ENCODE assay signal across 8 mouse cellular contexts in the genomic region with DNA sequence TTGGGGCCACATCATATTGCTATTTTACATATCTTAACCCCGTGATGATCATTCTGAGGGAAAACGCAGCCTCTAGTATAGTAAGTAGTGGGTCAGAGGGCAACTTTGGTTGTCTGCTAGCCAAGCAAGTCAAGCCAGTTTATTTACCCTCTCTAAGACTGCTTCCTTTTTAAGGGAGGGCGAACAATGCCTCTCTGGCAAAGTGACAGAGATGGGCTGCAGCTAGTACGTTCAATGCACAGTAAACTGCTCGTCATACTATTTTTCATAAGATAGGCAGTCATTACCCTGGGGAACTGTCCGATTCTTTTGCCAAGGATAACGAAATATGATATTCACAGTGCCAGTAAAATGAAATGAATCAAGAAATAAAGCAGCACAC. TPM values are rescaled to one million over a fixed set of nuclear protein-coding genes. Genes with fewer than 3 reads are reported as not detected.
DNase-seq lines count a peak whose midpoint lies in the region; ATAC-seq and TF ChIP-seq lines count a peak whose summit lies in the region.

No protein-coding gene starts in this region.

- DNase-seq in CD4-positive, CD25-positive, alpha-beta regulatory T cell, adult 2 months (ENCODE audit: low read depth, low spot score): peak; percentile 21
- DNase-seq in MEL (ENCODE audit: low read depth, low spot score): peak; percentile 69
- DNase-seq in intestine, embryonic 14.5 days (ENCODE audit: low spot score): no peak
- no peak for DNase-seq in liver, postnatal 0 days
- DNase-seq in gastrocnemius, postnatal 4 days (ENCODE audit: low spot score in 2 of 2): no peak

- H3K27ac ChIP-seq in MEL (ENCODE audit: control insufficient read depth, low read depth, low read length): no peak overlapping the region
- H3K27ac ChIP-seq in forebrain, embryonic 13.5 days: no peak overlapping the region
- H3K27ac ChIP-seq in intestine, embryonic 14.5 days (ENCODE audit: low read depth): 0 out of 2 replicates have a peak overlapping the region, but pooled peaks have one; percentile 99
- peak overlapping the region; percentile 100 for H3K27ac ChIP-seq in liver, postnatal 0 days (ENCODE audit: low read depth)
- peak overlapping the region; percentile 100 for H3K27ac ChIP-seq in stomach, embryonic 15.5 days

- TF ChIP-seq EP300 in MEL (IDR thresholded peaks at IDR 0.05; ENCODE audit: low read depth in 1 of 2, low read length in 2 of 2): no peak
- no peak for TF ChIP-seq EP300 in liver, postnatal 0 days (IDR thresholded peaks at IDR 0.05; ENCODE audit: low read depth)

- peaks cover 0 to 15% of the 10 kb centered on the region in 2 experiments; a peak in 2 of 4 replicates for H3K36me3 ChIP-seq in MEL (ENCODE audit: control insufficient read depth in 1 of 2, insufficient read depth in 2 of 2, low read length in 2 of 2)
- H3K36me3 ChIP-seq in forebrain, embryonic 13.5 days (ENCODE audit: poor library complexity, severe bottlenecking): no peaks in the 10 kb centered on the region
- H3K36me3 ChIP-seq in intestine, embryonic 14.5 days (ENCODE audit: control insufficient read depth, insufficient read depth, low read length): no peaks in the 10 kb centered on the region
- no peaks in the 10 kb centered on the region; the same call in 1 of the 2 replicates for H3K36me3 ChIP-seq in liver, postnatal 0 days (replicated peaks; ENCODE audit: insufficient read depth, low read length)
- H3K36me3 ChIP-seq in stomach, embryonic 15.5 days: no peaks in the 10 kb centered on the region

- TF ChIP-seq CTCF in MEL (IDR thresholded peaks at IDR 0.05 in 2 of 3, conservative IDR thresholded peaks at IDR 0.05 in 1 of 3; ENCODE audit: control insufficient read depth in 1 of 3, insufficient read depth in 1 of 3, low read depth in 2 of 3, low read length in 3 of 3, poor library complexity in 1 of 3, severe bottlenecking in 1 of 3): no peak
- TF ChIP-seq CTCF in liver, postnatal 0 days (IDR thresholded peaks at IDR 0.05; ENCODE audit: low read depth): no peak

- no peaks in the 10 kb centered on the region for H3K27me3 ChIP-seq in MEL (ENCODE audit: control insufficient read depth in 1 of 2, insufficient read depth in 2 of 2, low read length in 2 of 2)
- no peaks in the 10 kb centered on the region for H3K27me3 ChIP-seq in forebrain, embryonic 13.5 days
- H3K27me3 ChIP-seq in intestine, embryonic 14.5 days (replicated peaks; ENCODE audit: control insufficient read depth, insufficient read depth, low read length): no peaks in the 10 kb centered on the region
- H3K27me3 ChIP-seq in liver, postnatal 0 days (ENCODE audit: insufficient read depth, low read length): no peaks in the 10 kb centered on the region
- H3K27me3 ChIP-seq in stomach, embryonic 15.5 days (replicated peaks): no peaks in the 10 kb centered on the region

- 23% methylated on average over 7 of the region's 7 CpGs for WGBS in forebrain, embryonic 13.5 days
- 11% methylated on average over 7 of the region's 7 CpGs for WGBS in intestine, embryonic 14.5 days
- 14% methylated on average over 7 of the region's 7 CpGs for WGBS in liver, postnatal 0 days (ENCODE audit: insufficient replicate concordance)
- 5% methylated on average over 7 of the region's 7 CpGs for WGBS in stomach, embryonic 15.5 days

- peaks cover 9% of the 10 kb centered on the region in 2 experiments; a peak in 3 of 4 replicates for H3K4me1 ChIP-seq in MEL (ENCODE audit: control insufficient read depth in 1 of 2, insufficient read depth in 2 of 2, low read length in 2 of 2)
- peaks cover 50% of the 10 kb centered on the region for H3K4me1 ChIP-seq in forebrain, embryonic 13.5 days
- H3K4me1 ChIP-seq in intestine, embryonic 14.5 days (replicated peaks; ENCODE audit: control insufficient read depth, insufficient read depth, low read length): peaks cover 37% of the 10 kb centered on the region
- H3K4me1 ChIP-seq in liver, postnatal 0 days (ENCODE audit: insufficient read depth): peaks cover 25% of the 10 kb centered on the region
- H3K4me1 ChIP-seq in stomach, embryonic 15.5 days: peaks cover 23% of the 10 kb centered on the region; the same call in 1 of the 2 replicates

- no peak for TF ChIP-seq POLR2A in MEL (IDR thresholded peaks at IDR 0.05; ENCODE audit: control insufficient read depth in 1 of 2, insufficient read depth in 1 of 2, low read depth in 1 of 2, low read length in 2 of 2, poor library complexity in 1 of 2)

- H3K4me3 ChIP-seq in MEL (ENCODE audit: control insufficient read depth in 1 of 2, insufficient read depth in 1 of 2, low read depth in 2 of 2, low read length in 2 of 2): peak overlapping the region; percentile 94 to 99
- peak overlapping the region; percentile 83 for H3K4me3 ChIP-seq in forebrain, embryonic 13.5 days
- H3K4me3 ChIP-seq in intestine, embryonic 14.5 days (ENCODE audit: low read depth, low read length): peak overlapping the region; percentile 85
- peak overlapping the region; percentile 87 for H3K4me3 ChIP-seq in liver, postnatal 0 days (ENCODE audit: low read depth, low read length)
- H3K4me3 ChIP-seq in stomach, embryonic 15.5 days (replicated peaks): peak overlapping the region; percentile 92

- H3K79me2 ChIP-seq in MEL (ENCODE audit: control insufficient read depth, insufficient read depth, low read length, poor library complexity): peaks cover 36% of the 10 kb centered on the region

- TF ChIP-seq RAD21 in MEL (IDR thresholded peaks at IDR 0.05; ENCODE audit: low read depth, low read length): no peak

- peak overlapping the region; percentile 89 for H3K4me2 ChIP-seq in forebrain, embryonic 13.5 days
- peak overlapping the region; percentile 75 for H3K4me2 ChIP-seq in intestine, embryonic 14.5 days (ENCODE audit: low read length)
- H3K4me2 ChIP-seq in liver, postnatal 0 days (ENCODE audit: low read depth, low read length): peak overlapping the region; percentile 87
- peak overlapping the region; percentile 79 for H3K4me2 ChIP-seq in stomach, embryonic 15.5 days

- no peaks in the 10 kb centered on the region for H3K9me3 ChIP-seq in MEL (replicated peaks; ENCODE audit: insufficient read depth, low read length)
- H3K9me3 ChIP-seq in forebrain, embryonic 13.5 days (replicated peaks): no peaks in the 10 kb centered on the region
- no peaks in the 10 kb centered on the region for H3K9me3 ChIP-seq in intestine, embryonic 14.5 days (ENCODE audit: control insufficient read depth, low read length)
- no peaks in the 10 kb centered on the region for H3K9me3 ChIP-seq in liver, postnatal 0 days (ENCODE audit: low read length)
- no peaks in the 10 kb centered on the region for H3K9me3 ChIP-seq in stomach, embryonic 15.5 days

- ATAC-seq in CD4-positive, CD25-positive, alpha-beta regulatory T cell, adult 4 months: no peak
- no peak for ATAC-seq in forebrain, embryonic 13.5 days
- ATAC-seq in intestine, embryonic 14.5 days (replicated peaks; ENCODE audit: low FRiP score, low TSS enrichment, low read depth): no peak
- no peak for ATAC-seq in liver, postnatal 0 days
- ATAC-seq in stomach, embryonic 15.5 days (ENCODE audit: insufficient read depth, low FRiP score, low read depth): no peak

- peak overlapping the region; percentile 96 for H3K9ac ChIP-seq in MEL (ENCODE audit: control insufficient read depth, low read depth, low read length, poor library complexity, severe bottlenecking)
- peak overlapping the region; percentile 90 for H3K9ac ChIP-seq in forebrain, embryonic 13.5 days
- H3K9ac ChIP-seq in intestine, embryonic 14.5 days (ENCODE audit: low read length): peak overlapping the region; percentile 84
- peak overlapping the region; percentile 93 for H3K9ac ChIP-seq in liver, postnatal 0 days (replicated peaks)
- peak overlapping the region; percentile 60; the same call in 1 of the 2 replicates for H3K9ac ChIP-seq in stomach, embryonic 15.5 days

TF ChIP-seq in MEL, 35 proteins besides CTCF, POLR2A, EP300 and RAD21:
- TF ChIP-seq RCOR1 (IDR thresholded peaks at IDR 0.05; ENCODE audit: low read depth, low read length): no peak
- no peak for TF ChIP-seq SIN3A (IDR thresholded peaks at IDR 0.05; ENCODE audit: low read length)
- no peak for TF ChIP-seq MAZ (IDR thresholded peaks at IDR 0.05; ENCODE audit: low read depth, low read length)
- TF ChIP-seq TCF12 (IDR thresholded peaks at IDR 0.05; ENCODE audit: low read depth, low read length): no peak
- TF ChIP-seq MAX (IDR thresholded peaks at IDR 0.05; ENCODE audit: low read length): no peak; the same call in 1 of the 2 replicates
- no peak for TF ChIP-seq TAL1 (IDR thresholded peaks at IDR 0.05; ENCODE audit: low read length)
- no peak for TF ChIP-seq POLR2AphosphoS5 (IDR thresholded peaks at IDR 0.05; ENCODE audit: borderline replicate concordance, low read depth, low read length)
- TF ChIP-seq NELFE (IDR thresholded peaks at IDR 0.05; ENCODE audit: low read depth, low read length): no peak
- no peak for TF ChIP-seq ZKSCAN1 (IDR thresholded peaks at IDR 0.05; ENCODE audit: low read depth, low read length)

RNA-seq across cellular contexts. Expression of gene Sh3glb1, which starts 1.4 kb away (rescaled TPM):
- polyA plus RNA-seq in CD4-positive, CD25-positive, alpha-beta regulatory T cell, adult 4 months (2017; shearing (Covaris generic)): 10 to 100 TPM; 43.3 to 59.8 TPM
- 33.9 and 39.6 TPM in 2 replicates for total RNA-seq in MEL (2012; rRNA removed)
- polyA plus RNA-seq in MEL (2012; ENCODE audit: insufficient read depth in 1 of 2, insufficient read length in 2 of 2, low read depth in 1 of 2, low replicate concordance in 2 of 2, missing spikeins in 1 of 2): 10 to 100 TPM; 61.9 to 89.2 TPM
- 87.4 and 95.6 TPM in 2 replicates for polyA plus RNA-seq in forebrain, embryonic 13.5 days (2015; fragmentation: Nextera tagmentation; extraction: Ambion mirVana)
- polyA plus RNA-seq in intestine, embryonic 14.5 days (2014; fragmentation: Nextera tagmentation; extraction: Ambion mirVana): 93.4 and 95.3 TPM in 2 replicates
- 84.8 and 91.2 TPM in 2 replicates for polyA plus RNA-seq in liver, postnatal 0 days (2015; fragmentation: Nextera tagmentation; extraction: Ambion mirVana)
- polyA plus RNA-seq in stomach, embryonic 15.5 days (2015; fragmentation: Nextera tagmentation; extraction: Ambion mirVana): 98.1 and 103 TPM in 2 replicates
- total RNA-seq in gastrocnemius, postnatal 4 days (2021): 100 to 1,000 TPM; 276 to 331 TPM

RNA-seq across cellular contexts. Expression of gene Clca3a1, which starts 42.1 kb away (rescaled TPM):
- polyA plus RNA-seq in CD4-positive, CD25-positive, alpha-beta regulatory T cell, adult 4 months (2017; shearing (Covaris generic)): under 1 TPM in 1 of 2 experiments, not detected in 1; 0.09 TPM
- 0.07 and 0.12 TPM in 2 replicates for total RNA-seq in MEL (2012; rRNA removed)
- polyA plus RNA-seq in MEL (2012; ENCODE audit: insufficient read depth in 1 of 2, insufficient read length in 2 of 2, low read depth in 1 of 2, low replicate concordance in 2 of 2, missing spikeins in 1 of 2): under 1 TPM in 1 of 2 experiments, not detected in 1; 0.40 TPM
- polyA plus RNA-seq in forebrain, embryonic 13.5 days (2015; fragmentation: Nextera tagmentation; extraction: Ambion mirVana): 0.12 and 0.24 TPM in 2 replicates
- polyA plus RNA-seq in intestine, embryonic 14.5 days (2014; fragmentation: Nextera tagmentation; extraction: Ambion mirVana): 4.9 and 5.9 TPM in 2 replicates
- 8.3 and 8.5 TPM in 2 replicates for polyA plus RNA-seq in liver, postnatal 0 days (2015; fragmentation: Nextera tagmentation; extraction: Ambion mirVana)
- polyA plus RNA-seq in stomach, embryonic 15.5 days (2015; fragmentation: Nextera tagmentation; extraction: Ambion mirVana): 14.2 and 18.1 TPM in 2 replicates
- under 1 TPM; 0.23 to 0.69 TPM for total RNA-seq in gastrocnemius, postnatal 4 days (2021)

Comparison
In these comparisons a context has a peak if more than half of its experiments do, and no peak if none do; other contexts are left out.
1. DNase-seq: peak in CD4-positive, CD25-positive, alpha-beta regulatory T cell, adult 2 months (single experiment) and MEL (single experiment); none in intestine, embryonic 14.5 days (single experiment), liver, postnatal 0 days (single experiment) and gastrocnemius, postnatal 4 days (0 of 2).
2. H3K27ac ChIP-seq: peak in intestine, embryonic 14.5 days (single experiment), liver, postnatal 0 days (single experiment) and stomach, embryonic 15.5 days (single experiment); none in MEL (single experiment) and forebrain, embryonic 13.5 days (single experiment).
3. Peak in every context shown above with its lines, with median percentiles within 50 percentile points of each other: H3K4me3 ChIP-seq, H3K9ac ChIP-seq and H3K4me2 ChIP-seq.